Mouse (Mus musculus): Measurements from ENCODE around the gene Peli3.

DNA sequence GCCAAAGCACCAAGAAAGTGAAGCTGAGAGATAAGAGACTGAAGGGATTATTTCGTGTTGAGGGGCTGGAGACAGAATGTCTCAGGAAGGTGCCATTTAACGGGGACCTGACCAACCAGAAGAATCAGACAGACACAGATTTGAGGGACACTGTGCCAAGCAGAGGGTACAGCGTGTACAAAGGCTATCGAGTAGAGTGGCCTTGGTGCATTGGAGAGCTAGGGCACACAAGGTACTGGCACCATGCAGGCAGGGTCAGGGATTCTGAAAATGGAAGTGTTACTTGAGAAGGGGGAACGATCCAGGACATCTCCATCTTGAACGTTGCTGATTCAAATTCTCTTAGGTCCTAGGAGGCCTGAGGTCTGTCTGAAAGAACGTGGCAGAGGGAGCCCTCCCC is 33.6 kb downstream of the Peli3 start:
- TF ChIP-seq GATA1 (IDR thresholded peaks at IDR 0.05; ENCODE audit: borderline replicate concordance, low read length) (no peak), FLI1 (IDR thresholded peaks at IDR 0.05; ENCODE audit: low read length) (no peak)
